Mouse (Mus musculus): ENCODE data around the gene Tbc1d14. TPM values are rescaled to one million over a fixed set of nuclear protein-coding genes. Genes with fewer than 3 reads are reported as not detected.

The Tbc1d14 gene
- polyA plus RNA-seq, 1 experiment from 2014 or later: 16.8 TPM

- H3K27me3 ChIP-seq (replicated peaks; ENCODE audit: control insufficient read depth, insufficient read depth, low read length): no peaks in the 10 kb centered on the region
Measured at GRCm38 (mm10) chr5:36505643-36506042, 87.4 kb downstream of the Tbc1d14 start.

GRCm38 (mm10) chr5:36505235-36505634 lies 87.8 kb downstream of the Tbc1d14 start:
- H3K4me1 ChIP-seq (replicated peaks; ENCODE audit: control insufficient read depth, insufficient read depth, low read length): no peaks in the 10 kb centered on the region
- 51% methylated on average over 7 of the region's 7 CpGs for WGBS
- no peak for TF ChIP-seq CTCF (IDR thresholded peaks at IDR 0.05; ENCODE audit: low read depth)
- H3K27ac ChIP-seq (ENCODE audit: low read depth, low read length): no peak overlapping the region
- no peak overlapping the region for H3K9ac ChIP-seq (ENCODE audit: low read depth, low read length)
- H3K9me3 ChIP-seq (ENCODE audit: control insufficient read depth): no peaks in the 10 kb centered on the region
- H3K4me2 ChIP-seq (replicated peaks; ENCODE audit: low read depth): no peak overlapping the region
- ATAC-seq: peak; percentile 80; the same call in 1 of the 2 replicates
- H3K27me3 ChIP-seq (replicated peaks; ENCODE audit: control insufficient read depth, insufficient read depth, low read length): no peaks in the 10 kb centered on the region
- H3K36me3 ChIP-seq (ENCODE audit: control insufficient read depth, insufficient read depth): peaks cover 83% of the 10 kb centered on the region
- no peak overlapping the region for H3K4me3 ChIP-seq (ENCODE audit: low read depth, low read length)

More at GRCm38 (mm10) chr5:36505643-36506042, 87.4 kb downstream of the Tbc1d14 start:
- no peak overlapping the region for H3K4me3 ChIP-seq (ENCODE audit: low read depth, low read length)
- H3K4me1 ChIP-seq (replicated peaks; ENCODE audit: control insufficient read depth, insufficient read depth, low read length): no peaks in the 10 kb centered on the region
- H3K4me2 ChIP-seq (replicated peaks; ENCODE audit: low read depth): no peak overlapping the region
- WGBS: 61% methylated on average over 5 of the region's 5 CpGs
- TF ChIP-seq CTCF (IDR thresholded peaks at IDR 0.05; ENCODE audit: low read depth): no peak
- no peaks in the 10 kb centered on the region for H3K9me3 ChIP-seq (ENCODE audit: control insufficient read depth)
- H3K9ac ChIP-seq (ENCODE audit: low read depth, low read length): no peak overlapping the region
- no peak overlapping the region for H3K27ac ChIP-seq (ENCODE audit: low read depth, low read length)
- peaks cover 85% of the 10 kb centered on the region for H3K36me3 ChIP-seq (ENCODE audit: control insufficient read depth, insufficient read depth)
- peak; percentile 49; the same call in 1 of the 2 replicates for ATAC-seq

- WGBS: 97% methylated on average over 9 of the region's 9 CpGs
- no peak for TF ChIP-seq CTCF (IDR thresholded peaks at IDR 0.05; ENCODE audit: low read depth)
- H3K9me3 ChIP-seq (ENCODE audit: control insufficient read depth): no peaks in the 10 kb centered on the region
- peaks cover 64% of the 10 kb centered on the region for H3K36me3 ChIP-seq (ENCODE audit: control insufficient read depth, insufficient read depth)
- no peaks in the 10 kb centered on the region for H3K27me3 ChIP-seq (replicated peaks; ENCODE audit: control insufficient read depth, insufficient read depth, low read length)
- H3K9ac ChIP-seq (ENCODE audit: low read depth, low read length): no peak overlapping the region
- no peak overlapping the region for H3K4me2 ChIP-seq (replicated peaks; ENCODE audit: low read depth)
- no peak overlapping the region for H3K27ac ChIP-seq (ENCODE audit: low read depth, low read length)
- ATAC-seq: no peak
- no peaks in the 10 kb centered on the region for H3K4me1 ChIP-seq (replicated peaks; ENCODE audit: control insufficient read depth, insufficient read depth, low read length)
- no peak overlapping the region for H3K4me3 ChIP-seq (ENCODE audit: low read depth, low read length)
Measured at GRCm38 (mm10) chr5:36494709-36495108, 98.4 kb downstream of the Tbc1d14 start.

GRCm38 (mm10) chr5:36493919-36494318 lies 99.2 kb downstream of the Tbc1d14 start:
- Histone ChIP-seq H3K4me1 (replicated peaks; ENCODE audit: control insufficient read depth, insufficient read depth, low read length) (no peaks in the 10 kb centered on the region), H3K9me3 (ENCODE audit: control insufficient read depth) (no peaks in the 10 kb centered on the region), H3K4me3 (ENCODE audit: low read depth, low read length) (no peak overlapping the region), H3K27me3 (replicated peaks; ENCODE audit: control insufficient read depth, insufficient read depth, low read length) (no peaks in the 10 kb centered on the region), H3K36me3 (ENCODE audit: control insufficient read depth, insufficient read depth) (peaks cover 62% of the 10 kb centered on the region), H3K27ac (ENCODE audit: low read depth, low read length) (no peak overlapping the region), H3K4me2 (replicated peaks; ENCODE audit: low read depth) (no peak overlapping the region), H3K9ac (ENCODE audit: low read depth, low read length) (no peak overlapping the region)
- 88% methylated on average over 6 of the region's 6 CpGs for WGBS
- TF ChIP-seq CTCF (IDR thresholded peaks at IDR 0.05; ENCODE audit: low read depth): no peak
- ATAC-seq: no peak

GRCm38 (mm10) chr5:36489225-36489624 lies 103.9 kb downstream of the Tbc1d14 start:
- WGBS: 48% methylated on average over 2 of the region's 2 CpGs
- Histone ChIP-seq H3K4me3 (ENCODE audit: low read depth, low read length) (no peak overlapping the region), H3K9ac (ENCODE audit: low read depth, low read length) (no peak overlapping the region), H3K27me3 (replicated peaks; ENCODE audit: control insufficient read depth, insufficient read depth, low read length) (no peaks in the 10 kb centered on the region), H3K27ac (ENCODE audit: low read depth, low read length) (no peak overlapping the region), H3K9me3 (ENCODE audit: control insufficient read depth) (no peaks in the 10 kb centered on the region), H3K4me1 (replicated peaks; ENCODE audit: control insufficient read depth, insufficient read depth, low read length) (peaks cover 4% of the 10 kb centered on the region; the same call in 1 of the 2 replicates), H3K4me2 (replicated peaks; ENCODE audit: low read depth) (no peak overlapping the region), H3K36me3 (ENCODE audit: control insufficient read depth, insufficient read depth) (peaks cover 27% of the 10 kb centered on the region)
- peak; percentile 74 for TF ChIP-seq CTCF (IDR thresholded peaks at IDR 0.05; ENCODE audit: low read depth)
- no peak for ATAC-seq

GRCm38 (mm10) chr5:36485306-36485705 lies 107.8 kb downstream of the Tbc1d14 start:
- no peaks in the 10 kb centered on the region for H3K27me3 ChIP-seq (replicated peaks; ENCODE audit: control insufficient read depth, insufficient read depth, low read length)
- no peak overlapping the region for H3K9ac ChIP-seq (ENCODE audit: low read depth, low read length)

More at GRCm38 (mm10) chr5:36485306-36485705, 107.8 kb downstream of the Tbc1d14 start:
- WGBS: 29% methylated on average over 19 of the region's 19 CpGs
- no peak for TF ChIP-seq CTCF (IDR thresholded peaks at IDR 0.05; ENCODE audit: low read depth)
- no peaks in the 10 kb centered on the region for H3K36me3 ChIP-seq (ENCODE audit: control insufficient read depth, insufficient read depth)
- H3K4me2 ChIP-seq (replicated peaks; ENCODE audit: low read depth): peak overlapping the region; percentile 92
- H3K27ac ChIP-seq (ENCODE audit: low read depth, low read length): no peak overlapping the region
- H3K9me3 ChIP-seq (ENCODE audit: control insufficient read depth): no peaks in the 10 kb centered on the region
- H3K4me3 ChIP-seq (ENCODE audit: low read depth, low read length): peak overlapping the region; percentile 83
- no peak for ATAC-seq
- H3K4me1 ChIP-seq (replicated peaks; ENCODE audit: control insufficient read depth, insufficient read depth, low read length): peaks cover 9% of the 10 kb centered on the region; the same call in 1 of the 2 replicates
